Mouse (Mus musculus) spleen, adult 2 months (tissue): Measurements from ENCODE around the gene Abcb1a.
"Not testable (repeated sequence)": the region's sequence is repeated elsewhere in the genome, so short reads cannot be mapped to it uniquely, and the experiment has no call there.

Experiments
- CTCF ChIP-seq: fragments of 200-500 bp; IDR thresholded peaks from 2 replicates; pipeline ENCODE4 v1.5.1; 2011; ENCODE audit warnings: mild to moderate bottlenecking, inconsistent platforms; ENCODE audit not compliant: insufficient read depth, insufficient read length, insufficient replicate concordance; ENCODE audit errors: extremely low read depth
- POLR2A ChIP-seq: fragments of 200-500 bp; IDR thresholded peaks from 2 replicates; pipeline ENCODE4 v1.6.1; 2011; ENCODE audit warnings: low read depth, low read length, inconsistent platforms

- TF ChIP-seq CTCF, POLR2A: not testable (repeated sequence)
Measured at GRCm38 (mm10) chr5:8733307-8733706, 73.4 kb downstream of the Abcb1a start.
